Mouse (Mus musculus) gonadal fat pad, adult 2 months (tissue): ENCODE measurements at regions not wholly inside any gene's neighbourhood (a gene's known extent, or its start where the extent isn't known, plus 50 kb on each side); places are given as distances from the start of the nearest gene placed in this dataset.

Experiments used
- DNase-seq: peaks from one replicate; pipeline ENCODE4 v3.0.0-alpha.2; 2012; ENCODE audit warnings: low read depth

GRCm38 (mm10) chr15:33759496-33759895, 598.2 kb downstream of the 9430069I07Rik start:
- peak; percentile 4 for DNase-seq

GRCm38 (mm10) chr15:33758771-33759170, 598.9 kb downstream of the 9430069I07Rik start:
- no peak for DNase-seq
